Mouse (Mus musculus) limb, embryonic 12.5 days (tissue): ENCODE data around the gene Dnajc13. TPM values are rescaled to one million over a fixed set of nuclear protein-coding genes. Genes with fewer than 3 reads are reported as not detected.

Source experiments
- ATAC-seq: fragments of 200-750 bp; cut with Nextera tagmentation; 2 replicates; pipeline ENCODE4 v1.8.0; 2017; ENCODE audit warnings: low read depth, moderate TSS enrichment; ENCODE audit not compliant: insufficient number of reproducible peaks, insufficient read depth, low FRiP score, low TSS enrichment
- H3K27ac ChIP-seq: fragments of 300-500 bp; sonication (generic); 2 replicates; pipeline ENCODE4 v1.5.1; 2016; ENCODE audit warnings: mild to moderate bottlenecking, moderate library complexity
- H3K27me3 ChIP-seq: fragments of 300-500 bp; sonication (generic); 2 replicates; pipeline ENCODE4 v1.6.1; 2016; ENCODE audit warnings: mild to moderate bottlenecking, moderate library complexity
- H3K36me3 ChIP-seq: fragments of 300-500 bp; sonication (generic); 2 replicates; pipeline ENCODE4 v1.6.1; 2016; ENCODE audit warnings: mild to moderate bottlenecking, moderate library complexity
- H3K4me1 ChIP-seq: fragments of 300-500 bp; sonication (generic); replicated peaks from 2 replicates; pipeline ENCODE4 v1.6.1; 2016
- H3K4me2 ChIP-seq: fragments of 300-500 bp; sonication (generic); 2 replicates; pipeline ENCODE4 v1.6.1; 2016; ENCODE audit warnings: mild to moderate bottlenecking, moderate library complexity
- H3K4me3 ChIP-seq: fragments of 300-500 bp; sonication (generic); replicated peaks from 2 replicates; pipeline ENCODE4 v1.5.1; 2016; ENCODE audit warnings: mild to moderate bottlenecking
- H3K9ac ChIP-seq: fragments of 300-500 bp; sonication (generic); replicated peaks from 2 replicates; pipeline ENCODE4 v1.6.1; 2016; ENCODE audit warnings: mild to moderate bottlenecking, moderate library complexity
- H3K9me3 ChIP-seq: fragments of 300-500 bp; sonication (generic); 2 replicates; pipeline ENCODE4 v1.6.1; 2016; ENCODE audit warnings: mild to moderate bottlenecking, moderate library complexity
- WGBS: fragments of 180-500 bp; shearing (Covaris S2); methylation state at CpG from one replicate; pipeline ENCODE4 v1.1.7; 2016; 5-methylcytosine and 5-hydroxymethylcytosine counted together
- polyA plus RNA-seq: library from polyadenylated mRNA; unstranded; fragments of >200 nt; fragmentation: Nextera tagmentation; extraction: Ambion mirVana; gene quantifications from 2 replicates; pipeline ENCODE4 v1.2.1, GENCODE M21; 2016

Dnajc13 gene
- polyA plus RNA-seq, 1 experiment from 2014 or later, result 23.8 TPM

- ATAC-seq, result no peak
- Histone ChIP-seq H3K9me3 (no peaks in the 10 kb centered on the region), H3K36me3 (no peaks in the 10 kb centered on the region), H3K27me3 (no peaks in the 10 kb centered on the region), H3K27ac (no peak overlapping the region), H3K4me2 (no peak overlapping the region), H3K4me3 (no peak overlapping the region), H3K4me1 (peaks cover 16% of the 10 kb centered on the region), H3K9ac (no peak overlapping the region)
- WGBS, result 90% methylated on average over 3 of the region's 3 CpGs
Measured at GRCm38 (mm10) chr9:104252637-104253036, 10.1 kb downstream of the Dnajc13 start.

DNA sequence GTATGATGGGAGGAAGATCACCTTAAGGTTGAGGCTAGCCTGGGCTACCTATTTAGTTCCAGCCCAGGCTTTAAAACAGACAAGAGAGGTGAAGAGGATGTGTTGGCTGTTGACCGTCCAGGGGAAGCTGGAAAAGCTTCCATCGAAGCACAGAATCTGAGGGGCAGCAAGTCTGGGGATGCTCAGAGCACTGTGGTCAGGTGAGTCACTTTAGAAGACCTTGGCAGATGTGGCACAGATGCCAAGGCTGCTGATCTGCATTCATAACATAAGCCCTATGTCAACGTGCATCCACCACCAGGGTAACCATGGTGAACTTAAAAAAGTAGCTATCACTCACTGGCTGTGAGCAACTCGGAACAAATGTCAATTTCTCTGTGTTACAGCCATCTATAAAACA lies 11.0 kb downstream of the Dnajc13 start:
- Histone ChIP-seq H3K4me2 (no peak overlapping the region), H3K27ac (no peak overlapping the region), H3K4me1 (peaks cover 19% of the 10 kb centered on the region), H3K4me3 (no peak overlapping the region), H3K9me3 (no peaks in the 10 kb centered on the region), H3K27me3 (no peaks in the 10 kb centered on the region), H3K36me3 (peaks cover 1% of the 10 kb centered on the region; the same call in 1 of the 2 replicates), H3K9ac (no peak overlapping the region)
- WGBS, result 86% methylated on average over 4 of the region's 4 CpGs
- ATAC-seq, result no peak

GRCm38 (mm10) chr9:104251111-104251510 lies 11.6 kb downstream of the Dnajc13 start:
- Histone ChIP-seq H3K27ac (no peak overlapping the region), H3K4me2 (no peak overlapping the region), H3K4me1 (peaks cover 19% of the 10 kb centered on the region), H3K36me3 (peaks cover 7% of the 10 kb centered on the region; the same call in 1 of the 2 replicates), H3K27me3 (no peaks in the 10 kb centered on the region), H3K4me3 (no peak overlapping the region), H3K9me3 (no peaks in the 10 kb centered on the region), H3K9ac (no peak overlapping the region)
- 38% methylated on average over 8 of the region's 8 CpGs for WGBS
- ATAC-seq, result no peak

DNA sequence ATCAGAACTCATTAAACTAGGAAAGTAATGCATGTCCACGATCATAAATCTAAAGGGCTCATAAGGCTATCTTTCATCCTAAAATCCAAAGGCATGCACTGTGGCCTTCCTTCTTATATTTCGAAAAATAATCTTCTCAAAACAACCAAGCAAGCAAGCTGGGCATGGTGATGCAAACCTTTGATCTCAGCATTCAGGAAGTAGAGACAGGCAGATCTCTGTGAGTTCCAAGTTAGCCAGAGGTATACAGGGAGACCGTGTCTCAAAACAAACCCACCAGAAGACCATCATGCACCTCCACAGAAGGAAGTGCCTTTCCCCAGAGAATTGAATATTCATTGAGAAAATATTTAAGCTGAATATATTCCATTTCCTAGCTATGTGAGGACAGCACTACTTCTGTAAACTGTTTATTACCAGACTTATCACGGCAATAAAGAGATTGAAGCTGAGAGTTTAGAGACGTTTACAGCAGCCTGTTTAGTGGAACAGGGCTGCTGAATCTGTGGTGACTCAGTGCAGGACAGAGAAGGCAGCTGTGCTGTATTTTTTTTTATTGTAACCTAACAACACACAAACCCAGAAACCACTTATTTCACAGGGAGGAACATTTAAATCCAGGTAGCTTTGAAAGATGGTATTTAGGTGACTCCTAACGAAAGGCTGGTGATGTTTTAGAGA lies 15.3 kb downstream of the Dnajc13 start:
- Histone ChIP-seq H3K27ac (no peak overlapping the region), H3K27me3 (no peaks in the 10 kb centered on the region), H3K9me3 (no peaks in the 10 kb centered on the region), H3K4me1 (peaks cover 16% of the 10 kb centered on the region), H3K9ac (no peak overlapping the region), H3K4me2 (no peak overlapping the region), H3K36me3 (peaks cover 31% of the 10 kb centered on the region; the same call in 1 of the 2 replicates), H3K4me3 (no peak overlapping the region)
- no peak for ATAC-seq
- 46% methylated on average over 6 of the region's 6 CpGs for WGBS

DNA sequence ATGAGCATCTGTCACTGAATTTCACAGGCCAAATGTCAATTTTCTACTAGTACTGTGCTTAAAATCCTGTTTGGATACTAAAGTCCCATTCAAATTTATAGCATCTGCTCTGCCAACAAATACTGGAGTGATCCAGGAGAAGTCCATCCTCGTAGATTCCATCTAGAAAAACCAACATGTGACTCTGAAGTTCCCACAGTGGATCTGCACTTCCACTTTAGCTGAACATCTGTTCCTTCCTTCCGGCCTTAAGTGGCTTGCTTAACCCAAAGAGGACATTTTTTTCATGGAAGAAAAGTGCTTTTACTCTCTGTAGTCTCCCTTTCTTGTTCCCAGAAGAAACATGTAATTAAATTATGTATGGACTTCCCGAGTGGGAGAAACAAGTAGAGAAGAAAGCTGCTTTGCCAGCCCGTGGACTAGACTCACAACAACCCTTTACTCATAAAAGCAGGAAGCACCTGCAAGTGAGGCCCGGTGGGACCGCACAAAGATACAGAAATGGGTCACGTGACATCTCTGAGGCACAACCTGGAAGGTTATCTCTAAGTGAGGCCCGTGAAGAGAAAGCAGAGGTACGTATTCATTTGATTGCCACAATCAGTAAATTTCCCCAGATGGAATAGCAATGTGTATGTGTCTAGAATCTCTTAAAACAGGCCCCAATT lies 18.8 kb downstream of the Dnajc13 start:
- Histone ChIP-seq H3K4me3 (no peak overlapping the region), H3K4me2 (no peak overlapping the region), H3K27me3 (no peaks in the 10 kb centered on the region), H3K9ac (no peak overlapping the region), H3K4me1 (peaks cover 13% of the 10 kb centered on the region), H3K9me3 (no peaks in the 10 kb centered on the region), H3K27ac (no peak overlapping the region), H3K36me3 (peaks cover 35% of the 10 kb centered on the region; the same call in 1 of the 2 replicates)
- no peak for ATAC-seq
- 89% methylated on average over 9 of the region's 9 CpGs for WGBS

GRCm38 (mm10) chr9:104240146-104240545 lies 22.6 kb downstream of the Dnajc13 start:
- 93% methylated on average over 7 of the region's 7 CpGs for WGBS
- H3K4me3 ChIP-seq, result no peak overlapping the region
- peaks cover 46% of the 10 kb centered on the region for H3K36me3 ChIP-seq
- no peak overlapping the region for H3K27ac ChIP-seq
- H3K9me3 ChIP-seq, result no peaks in the 10 kb centered on the region
- no peaks in the 10 kb centered on the region for H3K4me1 ChIP-seq
- no peak for ATAC-seq
- H3K27me3 ChIP-seq, result no peaks in the 10 kb centered on the region
- H3K9ac ChIP-seq, result no peak overlapping the region
- H3K4me2 ChIP-seq, result no peak overlapping the region

DNA sequence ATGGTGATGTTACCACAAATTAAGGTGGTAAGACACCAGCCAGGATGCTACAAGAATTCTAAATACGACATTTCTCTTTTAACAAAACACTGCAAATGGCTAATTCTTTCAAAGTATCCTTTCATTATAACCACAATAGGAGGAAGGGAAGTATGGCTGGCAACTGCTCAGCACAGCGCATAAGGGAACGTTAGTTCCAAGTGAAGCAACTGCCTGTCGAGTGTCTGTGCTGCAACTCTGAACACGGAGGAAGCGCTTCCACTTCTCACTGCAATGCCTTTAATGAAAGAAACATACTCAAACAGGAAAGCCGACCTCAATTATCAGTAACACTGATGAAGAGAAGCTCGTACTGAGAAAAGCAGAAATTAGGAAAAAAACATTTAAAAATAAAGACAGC lies 23.7 kb downstream of the Dnajc13 start:
- Histone ChIP-seq H3K4me3 (no peak overlapping the region), H3K4me1 (no peaks in the 10 kb centered on the region), H3K9me3 (no peaks in the 10 kb centered on the region), H3K27ac (no peak overlapping the region), H3K9ac (no peak overlapping the region), H3K36me3 (peaks cover 51% of the 10 kb centered on the region), H3K4me2 (no peak overlapping the region), H3K27me3 (no peaks in the 10 kb centered on the region)
- WGBS, result 93% methylated on average over 8 of the region's 8 CpGs
- no peak for ATAC-seq

GRCm38 (mm10) chr9:104236256-104236930 lies 26.3 kb downstream of the Dnajc13 start:
- Histone ChIP-seq H3K27me3 (no peaks in the 10 kb centered on the region), H3K4me1 (no peaks in the 10 kb centered on the region), H3K9me3 (no peaks in the 10 kb centered on the region), H3K36me3 (peaks cover 63% of the 10 kb centered on the region), H3K4me3 (no peak overlapping the region), H3K27ac (no peak overlapping the region), H3K4me2 (no peak overlapping the region), H3K9ac (no peak overlapping the region)
- WGBS, result 89% methylated on average over 11 of the region's 11 CpGs
- ATAC-seq, result no peak

- Histone ChIP-seq H3K27me3 (no peaks in the 10 kb centered on the region), H3K9ac (no peak overlapping the region), H3K36me3 (peaks cover 68% of the 10 kb centered on the region), H3K4me3 (no peak overlapping the region), H3K9me3 (no peaks in the 10 kb centered on the region), H3K27ac (no peak overlapping the region), H3K4me1 (no peaks in the 10 kb centered on the region), H3K4me2 (no peak overlapping the region)
- no peak for ATAC-seq
- WGBS, result 78% methylated on average over 5 of the region's 5 CpGs
Measured at GRCm38 (mm10) chr9:104235751-104236150, 27.0 kb downstream of the Dnajc13 start.

DNA sequence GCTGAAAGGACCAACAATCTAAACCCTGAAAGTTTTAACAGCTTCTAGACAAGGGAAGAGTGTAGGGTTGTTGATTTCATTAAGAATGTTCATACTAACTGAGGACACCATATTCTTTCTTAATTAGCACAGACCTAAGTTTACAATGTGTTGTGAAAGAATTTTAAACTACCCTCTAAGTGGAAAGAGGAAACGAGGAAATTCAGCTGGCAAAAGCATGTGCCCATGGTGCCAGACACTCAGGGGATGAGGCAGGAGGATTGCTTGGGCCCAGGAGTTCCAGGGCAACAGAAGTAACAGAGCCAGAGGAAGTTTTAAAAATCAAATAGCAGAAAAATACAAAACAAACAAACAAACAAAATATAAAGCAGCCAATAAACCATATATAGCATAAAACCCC lies 28.9 kb downstream of the Dnajc13 start:
- no peaks in the 10 kb centered on the region for H3K9me3 ChIP-seq
- peaks cover 84% of the 10 kb centered on the region for H3K36me3 ChIP-seq
- H3K4me3 ChIP-seq, result no peak overlapping the region
- H3K4me1 ChIP-seq, result no peaks in the 10 kb centered on the region
- no peaks in the 10 kb centered on the region for H3K27me3 ChIP-seq
- H3K9ac ChIP-seq, result no peak overlapping the region
- no peak for ATAC-seq
- WGBS, result 81% methylated on average over 1 of the region's 1 CpGs
- no peak overlapping the region for H3K27ac ChIP-seq
- no peak overlapping the region for H3K4me2 ChIP-seq

- Histone ChIP-seq H3K4me2 (no peak overlapping the region), H3K9ac (no peak overlapping the region), H3K4me3 (no peak overlapping the region), H3K9me3 (no peaks in the 10 kb centered on the region), H3K36me3 (peaks cover 92% of the 10 kb centered on the region), H3K27me3 (no peaks in the 10 kb centered on the region), H3K4me1 (no peaks in the 10 kb centered on the region), H3K27ac (no peak overlapping the region)
- 94% methylated on average over 5 of the region's 5 CpGs for WGBS
- ATAC-seq, result no peak
Measured at GRCm38 (mm10) chr9:104233060-104233459, 29.7 kb downstream of the Dnajc13 start.
